Mouse (Mus musculus) hindbrain, embryonic 13.5 days (tissue): Measurements from ENCODE around the gene Flt3l. TPM values are rescaled to one million over a fixed set of nuclear protein-coding genes. Genes with fewer than 3 reads are reported as not detected.

Experiments
- ATAC-seq: fragments of 200-750 bp; cut with Nextera tagmentation; 2 replicates; pipeline ENCODE4 v1.8.0; 2017; ENCODE audit warnings: moderate TSS enrichment; ENCODE audit not compliant: low FRiP score
- H3K27ac ChIP-seq: fragments of 300-500 bp; sonication (generic); 2 replicates; pipeline ENCODE4 v1.5.1; 2015; ENCODE audit warnings: inconsistent platforms, mild to moderate bottlenecking, moderate library complexity
- H3K27me3 ChIP-seq: fragments of 300-500 bp; sonication (generic); 2 replicates; pipeline ENCODE4 v1.6.1; 2015; ENCODE audit warnings: mild to moderate bottlenecking, inconsistent platforms
- H3K36me3 ChIP-seq: fragments of 300-500 bp; sonication (generic); 2 replicates; pipeline ENCODE4 v1.6.1; 2015; ENCODE audit warnings: mild to moderate bottlenecking, inconsistent platforms
- H3K4me1 ChIP-seq: fragments of 300-500 bp; sonication (generic); replicated peaks from 2 replicates; pipeline ENCODE4 v1.6.1; 2015; ENCODE audit warnings: inconsistent platforms
- H3K4me2 ChIP-seq: fragments of 300-500 bp; sonication (generic); 2 replicates; pipeline ENCODE4 v1.6.1; 2015; ENCODE audit warnings: inconsistent platforms, mild to moderate bottlenecking, moderate library complexity
- H3K4me3 ChIP-seq: fragments of 300-500 bp; sonication (generic); 2 replicates; pipeline ENCODE4 v1.5.1; 2015; ENCODE audit warnings: mild to moderate bottlenecking, inconsistent platforms
- H3K9ac ChIP-seq: fragments of 300-500 bp; sonication (generic); 2 replicates; pipeline ENCODE4 v1.6.1; 2015; ENCODE audit warnings: mild to moderate bottlenecking, inconsistent platforms
- H3K9me3 ChIP-seq: fragments of 300-500 bp; sonication (generic); 2 replicates; pipeline ENCODE4 v1.6.1; 2016; ENCODE audit warnings: inconsistent platforms
- WGBS: fragments of 180-500 bp; shearing (Covaris S2); methylation state at CpG from one replicate; pipeline ENCODE4 v1.1.7; 2015; 5-methylcytosine and 5-hydroxymethylcytosine counted together
- polyA plus RNA-seq: library from polyadenylated mRNA; unstranded; fragments of >200 nt; fragmentation: Nextera tagmentation; extraction: Ambion mirVana; gene quantifications from 2 replicates; pipeline ENCODE4 v1.2.1, GENCODE M21; 2015

Gene Flt3l
- polyA plus RNA-seq, 1 experiment from 2014 or later = 1.6 TPM

GRCm38 (mm10) chr7:45162551-45162950 lies 26.3 kb upstream of the Flt3l start:
- H3K4me3 ChIP-seq = peak overlapping the region; percentile 37
- H3K9ac ChIP-seq = 0 out of 2 replicates have a peak overlapping the region, but pooled peaks have one; percentile 51
- 26% methylated on average over 6 of the region's 6 CpGs for WGBS
- no peaks in the 10 kb centered on the region for H3K9me3 ChIP-seq
- peaks cover 21% of the 10 kb centered on the region for H3K4me1 ChIP-seq
- no peak; the same call in 1 of the 2 replicates for ATAC-seq
- peaks cover 53% of the 10 kb centered on the region for H3K27me3 ChIP-seq
- H3K4me2 ChIP-seq = peak overlapping the region; percentile 68
- H3K27ac ChIP-seq = peak overlapping the region; percentile 23; the same call in 1 of the 2 replicates
- peaks cover 34% of the 10 kb centered on the region for H3K36me3 ChIP-seq

- Histone ChIP-seq H3K4me2 (peak overlapping the region; percentile 68), H3K4me1 (peaks cover 17% of the 10 kb centered on the region), H3K36me3 (peaks cover 38% of the 10 kb centered on the region), H3K27ac (peak overlapping the region; percentile 23; the same call in 1 of the 2 replicates), H3K9ac (0 out of 2 replicates have a peak overlapping the region, but pooled peaks have one; percentile 51), H3K27me3 (peaks cover 46% of the 10 kb centered on the region), H3K4me3 (peak overlapping the region; percentile 37), H3K9me3 (no peaks in the 10 kb centered on the region)
- peak; percentile 89 for ATAC-seq
- 4% methylated on average over 35 of the region's 35 CpGs for WGBS
Observed at GRCm38 (mm10) chr7:45161612-45162473, 25.6 kb upstream of the Flt3l start.

GRCm38 (mm10) chr7:45160866-45161265 lies 24.6 kb upstream of the Flt3l start:
- Histone ChIP-seq H3K27me3 (peaks cover 36% of the 10 kb centered on the region), H3K27ac (no peak overlapping the region), H3K4me1 (peaks cover 17% of the 10 kb centered on the region), H3K9ac (no peak overlapping the region), H3K4me3 (no peak overlapping the region), H3K9me3 (no peaks in the 10 kb centered on the region), H3K36me3 (peaks cover 43% of the 10 kb centered on the region), H3K4me2 (no peak overlapping the region)
- ATAC-seq = no peak
- WGBS = 100% methylated on average over 3 of the region's 3 CpGs

- no peak for ATAC-seq
- H3K9me3 ChIP-seq = no peaks in the 10 kb centered on the region
- H3K4me1 ChIP-seq = peaks cover 21% of the 10 kb centered on the region
- H3K4me3 ChIP-seq = no peak overlapping the region
- no peak overlapping the region for H3K9ac ChIP-seq
- WGBS = 96% methylated on average over 6 of the region's 6 CpGs
- H3K27me3 ChIP-seq = peaks cover 31% of the 10 kb centered on the region
- no peak overlapping the region for H3K27ac ChIP-seq
- no peak overlapping the region for H3K4me2 ChIP-seq
- H3K36me3 ChIP-seq = peaks cover 43% of the 10 kb centered on the region
Observed at GRCm38 (mm10) chr7:45160316-45160800, 24.1 kb upstream of the Flt3l start.

GRCm38 (mm10) chr7:45158991-45159390 lies 22.8 kb upstream of the Flt3l start:
- Histone ChIP-seq H3K4me1 (peaks cover 24% of the 10 kb centered on the region), H3K27me3 (peaks cover 18% of the 10 kb centered on the region), H3K4me3 (no peak overlapping the region), H3K4me2 (no peak overlapping the region), H3K36me3 (peaks cover 43% of the 10 kb centered on the region), H3K9ac (no peak overlapping the region), H3K27ac (no peak overlapping the region), H3K9me3 (no peaks in the 10 kb centered on the region)
- ATAC-seq = no peak
- WGBS = 93% methylated on average over 6 of the region's 6 CpGs

- H3K4me1 ChIP-seq = peaks cover 21% of the 10 kb centered on the region
- H3K27me3 ChIP-seq = peaks cover 2% of the 10 kb centered on the region
- WGBS = 85% methylated on average over 14 of the region's 14 CpGs
- peaks cover 43% of the 10 kb centered on the region for H3K36me3 ChIP-seq
- H3K4me2 ChIP-seq = no peak overlapping the region
- no peak for ATAC-seq
- H3K4me3 ChIP-seq = no peak overlapping the region
- no peak overlapping the region for H3K9ac ChIP-seq
- H3K9me3 ChIP-seq = no peaks in the 10 kb centered on the region
- H3K27ac ChIP-seq = no peak overlapping the region
Observed at GRCm38 (mm10) chr7:45157459-45157858, 21.2 kb upstream of the Flt3l start.

- no peak for ATAC-seq
Observed at GRCm38 (mm10) chr7:45156206-45156605, 20.0 kb upstream of the Flt3l start.

GRCm38 (mm10) chr7:45155590-45155989 lies 19.4 kb upstream of the Flt3l start:
- peak overlapping the region; percentile 92; the same call in 1 of the 2 replicates for H3K27ac ChIP-seq
- peaks cover 23% of the 10 kb centered on the region for H3K4me1 ChIP-seq
- H3K9ac ChIP-seq = peak overlapping the region; percentile 43; the same call in 1 of the 2 replicates
- H3K36me3 ChIP-seq = peaks cover 40% of the 10 kb centered on the region
- peak overlapping the region; percentile 55; the same call in 1 of the 2 replicates for H3K4me2 ChIP-seq
- no peaks in the 10 kb centered on the region for H3K9me3 ChIP-seq
- no peak overlapping the region for H3K4me3 ChIP-seq
- ATAC-seq = no peak
- H3K27me3 ChIP-seq = no peaks in the 10 kb centered on the region
- WGBS = 79% methylated on average over 9 of the region's 9 CpGs

More at GRCm38 (mm10) chr7:45156206-45156605, 20.0 kb upstream of the Flt3l start:
- Histone ChIP-seq H3K9me3 (no peaks in the 10 kb centered on the region), H3K27me3 (no peaks in the 10 kb centered on the region), H3K36me3 (peaks cover 43% of the 10 kb centered on the region), H3K9ac (peak overlapping the region; percentile 39; the same call in 1 of the 2 replicates), H3K4me2 (no peak overlapping the region), H3K4me3 (no peak overlapping the region), H3K27ac (no peak overlapping the region), H3K4me1 (peaks cover 19% of the 10 kb centered on the region)
- WGBS = 94% methylated on average over 15 of the region's 15 CpGs

- peak overlapping the region; percentile 55 for H3K4me2 ChIP-seq
- H3K9ac ChIP-seq = peak overlapping the region; percentile 83
- ATAC-seq = peak; percentile 27; the same call in 1 of the 2 replicates
- peaks cover 25% of the 10 kb centered on the region for H3K4me1 ChIP-seq
- peak overlapping the region; percentile 92 for H3K27ac ChIP-seq
- H3K9me3 ChIP-seq = no peaks in the 10 kb centered on the region
- peak overlapping the region; percentile 48 for H3K4me3 ChIP-seq
- H3K36me3 ChIP-seq = peaks cover 34% of the 10 kb centered on the region
- no peaks in the 10 kb centered on the region for H3K27me3 ChIP-seq
- WGBS = 80% methylated on average over 12 of the region's 12 CpGs
Observed at GRCm38 (mm10) chr7:45154993-45155514, 18.8 kb upstream of the Flt3l start.

GRCm38 (mm10) chr7:45154096-45154992 lies 18.1 kb upstream of the Flt3l start, which contains the start of the genes Pih1d1 and Aldh16a1:
Gene Pih1d1 (plus strand): TSS chr7:45154303.
Gene Aldh16a1 (minus strand): TSS chr7:45154584.
- peak within 1 kb of the TSS; percentile 83 for H3K9ac ChIP-seq
- 4% methylated on average over 69 of the region's 69 CpGs for WGBS
- peaks cover 27% of the 10 kb centered on the region for H3K36me3 ChIP-seq
- no peaks in the 10 kb centered on the region for H3K27me3 ChIP-seq
- H3K4me3 ChIP-seq = peak within 1 kb of the TSS; percentile 48
- peak within 1 kb of the TSS; percentile 79 for H3K4me2 ChIP-seq
- peak within 1 kb of the TSS; percentile 92 for H3K27ac ChIP-seq
- ATAC-seq = peak; percentile 97
- H3K9me3 ChIP-seq = no peaks in the 10 kb centered on the region
- H3K4me1 ChIP-seq = peaks cover 25% of the 10 kb centered on the region

- no peak for ATAC-seq
- Histone ChIP-seq H3K27ac (peak overlapping the region; percentile 92), H3K27me3 (no peaks in the 10 kb centered on the region), H3K4me3 (peak overlapping the region; percentile 48), H3K4me1 (peaks cover 25% of the 10 kb centered on the region), H3K9me3 (no peaks in the 10 kb centered on the region), H3K9ac (peak overlapping the region; percentile 83), H3K36me3 (peaks cover 20% of the 10 kb centered on the region), H3K4me2 (peak overlapping the region; percentile 79)
- 2% methylated on average over 5 of the region's 5 CpGs for WGBS
Observed at GRCm38 (mm10) chr7:45153586-45153985, 17.4 kb upstream of the Flt3l start.
